Mouse (Mus musculus) lung, embryonic 15.5 days (tissue): Measurements from ENCODE around the gene Pla2g7. TPM values are rescaled to one million over a fixed set of nuclear protein-coding genes. Genes with fewer than 3 reads are reported as not detected.

ENCODE experiments used
- ATAC-seq: fragments of 200-750 bp; cut with Nextera tagmentation; 2 replicates; pipeline ENCODE4 v1.8.0; 2017; ENCODE audit warnings: moderate number of reproducible peaks, borderline replicate concordance; ENCODE audit not compliant: low FRiP score, low TSS enrichment; ENCODE audit errors: extremely low read depth
- H3K27ac ChIP-seq: fragments of 300-500 bp; sonication (generic); 2 replicates; pipeline ENCODE4 v1.5.1; 2015; ENCODE audit warnings: moderate library complexity, mild to moderate bottlenecking, inconsistent platforms
- H3K27me3 ChIP-seq: fragments of 300-500 bp; sonication (generic); 2 replicates; pipeline ENCODE4 v1.6.1; 2015; ENCODE audit warnings: inconsistent platforms
- H3K36me3 ChIP-seq: fragments of 300-500 bp; sonication (generic); 2 replicates; pipeline ENCODE4 v1.6.1; 2015; ENCODE audit warnings: inconsistent platforms
- H3K4me1 ChIP-seq: fragments of 300-500 bp; sonication (generic); 2 replicates; pipeline ENCODE4 v1.6.1; 2015; ENCODE audit warnings: inconsistent platforms
- H3K4me2 ChIP-seq: fragments of 300-500 bp; sonication (generic); 2 replicates; pipeline ENCODE4 v1.6.1; 2015; ENCODE audit warnings: inconsistent platforms, mild to moderate bottlenecking, moderate library complexity
- H3K4me3 ChIP-seq: fragments of 300-500 bp; sonication (generic); 2 replicates; pipeline ENCODE4 v1.5.1; 2015; ENCODE audit warnings: mild to moderate bottlenecking, inconsistent platforms
- H3K9ac ChIP-seq: fragments of 300-500 bp; sonication (generic); 2 replicates; pipeline ENCODE4 v1.6.1; 2015; ENCODE audit warnings: inconsistent platforms
- H3K9me3 ChIP-seq: fragments of 300-500 bp; sonication (generic); 2 replicates; pipeline ENCODE4 v1.6.1; 2016; ENCODE audit warnings: inconsistent platforms
- WGBS: fragments of 180-500 bp; shearing (Covaris S2); methylation state at CpG from one replicate; pipeline ENCODE4 v1.1.7; 2015; 5-methylcytosine and 5-hydroxymethylcytosine counted together
- polyA plus RNA-seq: library from polyadenylated mRNA; unstranded; fragments of >200 nt; fragmentation: Nextera tagmentation; extraction: Ambion mirVana; gene quantifications from 2 replicates; pipeline ENCODE4 v1.2.1, GENCODE M21; 2015

The Pla2g7 gene
- polyA plus RNA-seq, 1 experiment from 2014 or later: 10.6 TPM

GRCm38 (mm10) chr17:43587278-43587677 is 19.4 kb downstream of the Pla2g7 start:
- Histone ChIP-seq H3K4me2 (no peak overlapping the region), H3K36me3 (no peaks in the 10 kb centered on the region), H3K9me3 (no peaks in the 10 kb centered on the region), H3K9ac (no peak overlapping the region), H3K4me1 (peaks cover 7% of the 10 kb centered on the region; the same call in 1 of the 2 replicates), H3K27me3 (no peaks in the 10 kb centered on the region), H3K4me3 (no peak overlapping the region), H3K27ac (no peak overlapping the region)
- WGBS: 77% methylated on average over 2 of the region's 2 CpGs
- ATAC-seq: no peak

DNA sequence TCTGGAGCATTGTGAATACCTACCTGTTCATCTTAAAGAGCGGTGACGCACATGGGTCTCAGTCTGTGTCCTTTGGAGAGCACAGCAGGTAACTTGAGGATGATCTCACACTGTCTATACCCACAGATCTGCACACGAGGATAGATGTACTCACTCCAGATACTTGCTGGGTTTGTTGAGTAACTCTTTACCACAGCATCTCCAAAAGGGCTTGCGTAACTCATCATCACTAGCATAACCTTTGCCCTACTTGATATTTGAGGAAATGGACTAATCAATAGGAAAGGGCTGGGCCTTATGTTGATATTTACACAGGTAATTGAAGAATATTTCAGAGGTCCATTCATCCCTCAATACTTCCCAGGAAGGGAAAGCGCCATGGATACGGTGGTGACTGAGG is 21.9 kb downstream of the Pla2g7 start:
- no peak for ATAC-seq

DNA sequence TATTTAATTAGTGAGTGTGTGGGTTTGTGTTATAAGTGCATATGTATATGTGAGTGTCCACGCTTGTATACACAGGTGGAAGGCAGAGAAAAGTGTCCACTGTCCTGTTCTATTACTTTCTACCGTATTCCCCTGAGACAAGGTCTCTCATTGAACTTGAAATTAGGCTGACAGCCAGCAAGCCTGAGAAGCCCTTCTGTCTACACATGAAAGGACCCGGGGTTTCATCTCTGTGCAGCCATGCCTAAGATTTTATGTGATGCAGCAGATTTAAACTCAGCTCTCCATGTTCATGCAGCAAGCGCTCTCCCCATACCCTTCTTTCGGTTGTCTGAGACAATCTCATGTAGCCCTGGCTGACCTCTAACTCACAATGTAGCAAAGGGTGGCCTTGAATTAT is 22.6 kb downstream of the Pla2g7 start:
- H3K4me1 ChIP-seq: no peaks in the 10 kb centered on the region
- H3K27me3 ChIP-seq: no peaks in the 10 kb centered on the region
- WGBS: 76% methylated on average over 5 of the region's 5 CpGs
- no peaks in the 10 kb centered on the region for H3K36me3 ChIP-seq
- H3K4me2 ChIP-seq: no peak overlapping the region
- no peak for ATAC-seq
- no peaks in the 10 kb centered on the region for H3K9me3 ChIP-seq
- no peak overlapping the region for H3K4me3 ChIP-seq
- H3K27ac ChIP-seq: no peak overlapping the region
- H3K9ac ChIP-seq: no peak overlapping the region

More for the DNA sequence above, 21.9 kb downstream of the Pla2g7 start:
- Histone ChIP-seq H3K27ac (no peak overlapping the region), H3K9ac (no peak overlapping the region), H3K36me3 (no peaks in the 10 kb centered on the region), H3K4me2 (no peak overlapping the region), H3K9me3 (no peaks in the 10 kb centered on the region), H3K27me3 (no peaks in the 10 kb centered on the region), H3K4me3 (no peak overlapping the region), H3K4me1 (0 out of 2 replicates have a peak, but pooled peaks cover 3% of the 10 kb centered on the region)
- 88% methylated on average over 6 of the region's 6 CpGs for WGBS

GRCm38 (mm10) chr17:43592296-43593291 is 24.7 kb downstream of the Pla2g7 start:
- 75% methylated on average over 21 of the region's 21 CpGs for WGBS
- Histone ChIP-seq H3K4me1 (no peaks in the 10 kb centered on the region), H3K27me3 (no peaks in the 10 kb centered on the region), H3K4me3 (no peak overlapping the region), H3K4me2 (no peak overlapping the region), H3K9me3 (no peaks in the 10 kb centered on the region), H3K9ac (no peak overlapping the region), H3K36me3 (no peaks in the 10 kb centered on the region), H3K27ac (no peak overlapping the region)
- no peak for ATAC-seq

GRCm38 (mm10) chr17:43597742-43598141 is 29.8 kb downstream of the Pla2g7 start:
- Histone ChIP-seq H3K4me3 (no peak overlapping the region), H3K9me3 (no peaks in the 10 kb centered on the region), H3K9ac (no peak overlapping the region), H3K4me1 (no peaks in the 10 kb centered on the region), H3K27me3 (no peaks in the 10 kb centered on the region), H3K27ac (no peak overlapping the region), H3K36me3 (no peaks in the 10 kb centered on the region), H3K4me2 (no peak overlapping the region)
- ATAC-seq: no peak
- 96% methylated on average over 2 of the region's 2 CpGs for WGBS

GRCm38 (mm10) chr17:43598706-43599105 is 30.8 kb downstream of the Pla2g7 start:
- H3K27ac ChIP-seq: no peak overlapping the region
- H3K27me3 ChIP-seq: no peaks in the 10 kb centered on the region
- no peaks in the 10 kb centered on the region for H3K9me3 ChIP-seq
- 55% methylated on average over 4 of the region's 4 CpGs for WGBS
- H3K4me2 ChIP-seq: no peak overlapping the region
- no peaks in the 10 kb centered on the region for H3K4me1 ChIP-seq
- no peak overlapping the region for H3K4me3 ChIP-seq
- no peak for ATAC-seq
- no peaks in the 10 kb centered on the region for H3K36me3 ChIP-seq
- no peak overlapping the region for H3K9ac ChIP-seq

- Histone ChIP-seq H3K27me3 (no peaks in the 10 kb centered on the region), H3K4me3 (no peak overlapping the region), H3K4me2 (no peak overlapping the region), H3K9me3 (no peaks in the 10 kb centered on the region), H3K27ac (no peak overlapping the region), H3K36me3 (no peaks in the 10 kb centered on the region), H3K9ac (no peak overlapping the region), H3K4me1 (no peaks in the 10 kb centered on the region)
- ATAC-seq: no peak
- WGBS: 17% methylated on average over 3 of the region's 3 CpGs
Measured at GRCm38 (mm10) chr17:43606704-43607103, 38.8 kb downstream of the Pla2g7 start.

DNA sequence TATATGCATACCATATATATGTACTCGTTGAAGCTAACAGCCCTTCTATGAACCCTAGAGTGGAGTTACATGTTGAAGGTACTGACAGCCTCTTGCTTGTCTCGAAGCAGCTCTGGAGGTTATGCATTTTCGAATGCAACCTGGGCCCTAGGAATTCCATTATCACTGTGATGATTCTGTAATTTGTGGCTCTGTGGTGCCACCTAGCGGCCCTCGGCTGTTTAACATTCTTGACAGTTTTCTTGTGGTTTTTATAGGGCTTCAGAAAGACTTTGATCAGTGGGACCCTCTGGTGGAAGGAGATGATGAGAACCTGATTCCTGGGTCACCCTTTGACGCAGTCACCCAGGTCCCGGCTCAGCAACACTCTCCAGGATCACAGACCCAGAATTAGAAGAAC is 43.7 kb downstream of the Pla2g7 start:
- no peaks in the 10 kb centered on the region for H3K27me3 ChIP-seq
- H3K36me3 ChIP-seq: no peaks in the 10 kb centered on the region
- H3K4me1 ChIP-seq: no peaks in the 10 kb centered on the region
- no peak overlapping the region for H3K9ac ChIP-seq
- H3K4me3 ChIP-seq: no peak overlapping the region
- H3K27ac ChIP-seq: no peak overlapping the region
- no peak overlapping the region for H3K4me2 ChIP-seq
- 12% methylated on average over 7 of the region's 7 CpGs for WGBS
- H3K9me3 ChIP-seq: no peaks in the 10 kb centered on the region
- ATAC-seq: no peak

DNA sequence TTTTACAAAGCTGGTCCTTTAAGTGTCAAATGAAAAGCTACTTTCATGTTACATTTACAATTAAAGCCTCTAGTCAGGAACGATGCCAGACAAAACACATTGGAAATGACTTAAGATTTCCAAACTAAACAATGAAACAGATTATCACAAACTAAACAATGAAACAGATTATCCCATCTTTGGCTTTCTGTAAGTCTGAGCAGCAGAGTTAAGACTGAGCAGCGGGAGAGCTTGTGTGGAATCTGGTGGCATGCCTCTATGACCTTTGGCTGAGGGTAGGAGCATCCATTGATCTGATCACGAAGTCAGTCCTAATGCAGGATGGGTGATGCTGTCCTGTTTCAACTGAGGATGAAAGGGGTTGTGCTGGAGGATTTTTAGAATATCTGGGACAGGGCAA is 44.3 kb downstream of the Pla2g7 start:
- Histone ChIP-seq H3K9ac (no peak overlapping the region), H3K27ac (no peak overlapping the region), H3K4me3 (no peak overlapping the region), H3K9me3 (no peaks in the 10 kb centered on the region), H3K36me3 (no peaks in the 10 kb centered on the region), H3K4me1 (no peaks in the 10 kb centered on the region), H3K27me3 (no peaks in the 10 kb centered on the region), H3K4me2 (no peak overlapping the region)
- 54% methylated on average over 3 of the region's 3 CpGs for WGBS
- no peak for ATAC-seq

DNA sequence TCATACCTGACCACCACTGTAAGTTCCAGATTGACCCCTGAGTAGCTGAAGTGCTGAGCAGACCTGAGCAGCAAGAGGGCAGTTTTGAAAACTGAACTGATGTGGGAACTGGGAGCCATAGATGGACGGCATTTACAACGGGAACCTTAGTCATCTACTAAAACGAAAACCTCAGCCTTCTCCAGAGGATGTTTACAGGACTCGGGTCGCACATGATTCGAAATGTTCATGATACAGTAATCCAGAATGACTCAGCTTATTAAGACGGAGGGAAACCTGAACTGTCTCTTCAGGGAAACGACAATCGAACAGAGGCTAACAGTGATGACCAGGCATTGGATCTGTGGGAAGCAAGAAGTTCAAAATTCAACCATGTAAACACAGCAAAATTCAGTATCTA is 51.3 kb downstream of the Pla2g7 start:
- H3K27me3 ChIP-seq: no peaks in the 10 kb centered on the region
- ATAC-seq: no peak
- H3K4me2 ChIP-seq: no peak overlapping the region
- no peak overlapping the region for H3K27ac ChIP-seq
- H3K36me3 ChIP-seq: no peaks in the 10 kb centered on the region
- no peak overlapping the region for H3K4me3 ChIP-seq
- H3K9me3 ChIP-seq: no peaks in the 10 kb centered on the region
- no peak overlapping the region for H3K9ac ChIP-seq
- no peaks in the 10 kb centered on the region for H3K4me1 ChIP-seq
- 74% methylated on average over 9 of the region's 9 CpGs for WGBS

DNA sequence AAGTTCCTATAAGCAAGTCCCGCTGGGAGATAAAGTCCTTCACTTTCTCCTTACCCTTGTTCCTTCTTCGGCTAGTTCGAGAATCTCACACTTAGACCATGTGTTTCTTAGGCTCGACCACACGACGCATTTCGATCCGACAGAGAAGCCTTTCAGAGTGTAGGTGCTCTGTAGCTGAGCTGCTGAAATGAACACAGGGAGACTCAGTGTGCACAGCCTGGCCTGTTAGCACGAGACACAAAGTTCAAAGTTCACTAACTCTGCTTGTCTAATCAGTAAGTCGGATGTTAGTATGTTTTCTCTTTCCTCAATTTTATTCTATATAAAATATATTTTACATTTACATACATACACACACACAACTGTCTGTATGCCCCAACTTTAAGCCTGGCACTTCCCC is 54.2 kb downstream of the Pla2g7 start:
- H3K9ac ChIP-seq: no peak overlapping the region
- H3K9me3 ChIP-seq: no peaks in the 10 kb centered on the region
- WGBS: 83% methylated on average over 10 of the region's 10 CpGs
- no peak overlapping the region for H3K4me3 ChIP-seq
- ATAC-seq: no peak
- no peaks in the 10 kb centered on the region for H3K36me3 ChIP-seq
- H3K4me2 ChIP-seq: no peak overlapping the region
- H3K27ac ChIP-seq: no peak overlapping the region
- H3K4me1 ChIP-seq: no peaks in the 10 kb centered on the region
- H3K27me3 ChIP-seq: peaks cover 4% of the 10 kb centered on the region; the same call in 1 of the 2 replicates

DNA sequence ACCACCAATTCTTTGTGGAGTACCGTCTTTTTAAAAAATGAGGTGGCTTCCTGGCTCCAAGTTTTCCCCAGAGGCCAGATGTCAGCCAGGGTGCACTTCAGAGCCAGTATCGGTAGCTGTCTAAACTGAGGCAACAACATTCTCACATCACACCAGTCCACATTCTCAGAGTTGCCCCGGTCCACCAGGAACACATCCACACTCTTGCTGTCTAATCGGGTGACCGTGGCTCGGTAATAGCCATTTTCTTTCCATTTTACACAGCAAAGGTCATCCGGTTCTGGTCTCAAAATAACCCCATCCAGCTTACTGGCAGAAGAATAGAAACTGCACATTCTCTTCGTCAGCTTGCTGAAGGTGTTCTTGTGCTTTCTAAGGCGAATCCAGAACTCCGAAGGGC is 60.3 kb downstream of the Pla2g7 start:
- WGBS: 85% methylated on average over 10 of the region's 10 CpGs
- Histone ChIP-seq H3K4me3 (no peak overlapping the region), H3K4me1 (peaks cover 14% of the 10 kb centered on the region), H3K27ac (no peak overlapping the region), H3K36me3 (no peaks in the 10 kb centered on the region), H3K27me3 (peaks cover 45% of the 10 kb centered on the region), H3K9ac (no peak overlapping the region), H3K9me3 (no peaks in the 10 kb centered on the region), H3K4me2 (no peak overlapping the region)
- ATAC-seq: no peak
